Mouse (Mus musculus) thymus, adult 2 months (tissue): ENCODE measurements around the gene Gm17651. TPM values are rescaled to one million over a fixed set of nuclear protein-coding genes. Genes with fewer than 3 reads are reported as not detected.

Experiments
- DNase-seq: peaks from one replicate; pipeline ENCODE4 v3.0.0; 2021
- H3K27ac ChIP-seq: fragments of 200-500 bp; 2 replicates; pipeline ENCODE4 v1.5.1; 2012; ENCODE audit warnings: low read length, control low read depth; ENCODE audit not compliant: control insufficient read depth, insufficient read depth
- H3K27me3 ChIP-seq: fragments of 200-500 bp; 2 replicates; pipeline ENCODE4 v1.6.1; 2012; ENCODE audit warnings: mild to moderate bottlenecking, low read length, moderate library complexity, mixed read lengths; ENCODE audit not compliant: control insufficient read depth, insufficient read depth
- H3K36me3 ChIP-seq: fragments of 200-500 bp; 2 replicates; pipeline ENCODE4 v1.6.1; 2012; ENCODE audit warnings: mild to moderate bottlenecking, low read length, moderate library complexity; ENCODE audit not compliant: control insufficient read depth, insufficient read depth
- H3K4me1 ChIP-seq: fragments of 200-500 bp; replicated peaks from 2 replicates; pipeline ENCODE4 v1.6.1; 2012; ENCODE audit warnings: low read length; ENCODE audit not compliant: control insufficient read depth, insufficient read depth
- H3K4me3 ChIP-seq: fragments of 200-500 bp; 2 replicates; pipeline ENCODE4 v1.5.1; 2012; ENCODE audit warnings: mild to moderate bottlenecking, low read length, control low read depth, moderate library complexity; ENCODE audit not compliant: control insufficient read depth, insufficient read depth
- CTCF ChIP-seq: fragments of 200-500 bp; IDR thresholded peaks from 2 replicates; pipeline ENCODE4 v1.5.1; 2012; ENCODE audit warnings: mild to moderate bottlenecking, control low read depth, low read length, moderate library complexity, borderline replicate concordance; ENCODE audit not compliant: control insufficient read depth, poor library complexity, insufficient read depth; ENCODE audit errors: extremely low read depth
- POLR2A ChIP-seq: fragments of 200-500 bp; IDR thresholded peaks from 2 replicates; pipeline ENCODE4 v1.6.1; 2012; ENCODE audit warnings: mild to moderate bottlenecking, low read length, control low read depth, moderate library complexity; ENCODE audit not compliant: control insufficient read depth, poor library complexity, insufficient read depth; ENCODE audit errors: extremely low read depth
- WGBS: fragments of 180-500 bp; shearing (Covaris S2); methylation state at CpG from one replicate; pipeline ENCODE4 v1.1.7; 2018; 5-methylcytosine and 5-hydroxymethylcytosine counted together
- polyA plus RNA-seq: library from polyadenylated mRNA; depleted of rRNA; stranded (reverse); fragments of >200 nt; gene quantifications from 2 replicates; pipeline ENCODE4 v1.2.3, GENCODE M21; 2012

Gene Gm17651
- polyA plus RNA-seq, 1 experiment: not detected

- no peak overlapping the region for H3K27ac ChIP-seq
- DNase-seq: no peak
- no peaks in the 10 kb centered on the region for H3K4me1 ChIP-seq
- TF ChIP-seq POLR2A: no peak
- no peak for TF ChIP-seq CTCF
- H3K4me3 ChIP-seq: no peak overlapping the region
- H3K27me3 ChIP-seq: no peaks in the 10 kb centered on the region
- WGBS: 84% methylated on average over 8 of the region's 8 CpGs
- no peaks in the 10 kb centered on the region; the same call in 1 of the 2 replicates for H3K36me3 ChIP-seq
These were observed 8.3 kb downstream of the Gm17651 start for GRCm38 (mm10) chr3:97666154-97666553.

- no peak for TF ChIP-seq POLR2A
- no peak for TF ChIP-seq CTCF
- Histone ChIP-seq H3K27me3 (no peaks in the 10 kb centered on the region), H3K27ac (no peak overlapping the region), H3K36me3 (no peaks in the 10 kb centered on the region; the same call in 1 of the 2 replicates), H3K4me1 (no peaks in the 10 kb centered on the region), H3K4me3 (no peak overlapping the region)
- DNase-seq: no peak
- 72% methylated on average over 9 of the region's 9 CpGs for WGBS
These were observed 9.0 kb downstream of the Gm17651 start for GRCm38 (mm10) chr3:97665525-97665924.

DNA sequence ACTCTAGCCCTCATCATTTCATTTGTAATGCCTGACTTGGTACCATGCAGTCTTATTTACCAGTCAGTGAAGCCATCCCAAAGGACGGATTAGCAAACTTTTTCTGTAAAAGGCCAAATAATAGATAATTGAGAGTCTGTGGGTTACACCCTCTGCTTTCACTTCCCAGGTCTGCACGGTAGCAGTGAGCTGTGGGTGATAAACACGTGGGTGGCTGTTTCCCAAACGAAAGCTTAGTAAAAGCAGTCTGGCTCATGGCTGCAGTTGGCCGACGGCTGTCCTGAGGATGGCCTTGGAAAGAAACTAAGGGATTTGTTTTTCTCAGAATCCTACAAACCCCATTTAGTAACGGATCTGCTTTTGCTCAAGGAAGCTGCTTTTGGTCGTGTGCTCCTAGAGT, 13.3 kb downstream of the Gm17651 start:
- H3K36me3 ChIP-seq: no peaks in the 10 kb centered on the region
- 81% methylated on average over 8 of the region's 8 CpGs for WGBS

GRCm38 (mm10) chr3:97659746-97660145, 14.7 kb downstream of the Gm17651 start:
- no peak for TF ChIP-seq CTCF
- no peak for TF ChIP-seq POLR2A
- Histone ChIP-seq H3K27me3 (no peaks in the 10 kb centered on the region), H3K27ac (no peak overlapping the region), H3K4me3 (no peak overlapping the region), H3K4me1 (peaks cover 4% of the 10 kb centered on the region; the same call in 1 of the 2 replicates), H3K36me3 (no peaks in the 10 kb centered on the region)
- WGBS: 94% methylated on average over 7 of the region's 7 CpGs
- DNase-seq: no peak

More for the DNA sequence above, 13.3 kb downstream of the Gm17651 start:
- Histone ChIP-seq H3K27ac (no peak overlapping the region), H3K27me3 (no peaks in the 10 kb centered on the region), H3K4me1 (peaks cover 4% of the 10 kb centered on the region; the same call in 1 of the 2 replicates), H3K4me3 (no peak overlapping the region)
- no peak for TF ChIP-seq POLR2A
- no peak for TF ChIP-seq CTCF
- no peak for DNase-seq

DNA sequence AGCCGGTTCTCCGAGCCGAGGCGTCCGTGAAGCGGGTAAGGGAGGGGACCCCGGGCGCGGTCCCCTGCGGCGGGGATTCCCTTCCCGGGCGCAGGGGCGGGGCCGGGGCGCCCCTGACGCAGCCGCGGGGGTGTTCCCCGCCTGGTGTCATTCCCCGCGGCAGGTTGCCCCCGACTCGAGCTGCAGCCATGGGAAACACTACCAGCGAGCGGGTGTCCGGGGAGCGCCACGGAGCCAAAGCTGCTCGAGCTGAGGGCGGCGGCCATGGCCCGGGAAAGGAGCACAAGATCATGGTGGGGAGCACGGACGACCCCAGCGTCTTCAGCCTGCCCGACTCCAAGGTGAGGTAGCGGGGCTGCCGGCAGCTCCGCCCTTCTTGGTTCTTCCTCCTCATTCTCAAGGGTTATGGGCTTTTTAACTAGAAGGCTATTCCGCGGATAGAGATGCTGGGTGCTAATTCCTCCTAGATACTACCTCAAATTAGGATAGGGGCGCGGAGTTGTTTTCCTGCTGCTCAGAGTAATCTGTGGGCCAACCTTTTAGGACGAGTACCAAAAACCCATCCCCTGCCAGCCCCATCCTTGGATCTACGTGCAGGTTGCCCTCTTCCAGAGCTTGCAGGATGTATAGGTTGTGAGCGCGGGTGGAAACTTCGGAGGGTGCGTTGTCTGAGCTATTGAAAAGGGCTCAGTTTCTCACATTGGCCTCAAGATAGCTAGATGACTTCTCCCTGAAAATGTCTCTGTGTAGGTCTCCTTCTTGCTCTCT, 15.9 kb downstream of the Gm17651 start:
- peak; percentile 26 for DNase-seq
- Histone ChIP-seq H3K36me3 (no peaks in the 10 kb centered on the region), H3K4me1 (peaks cover 4% of the 10 kb centered on the region; the same call in 1 of the 2 replicates), H3K27me3 (no peaks in the 10 kb centered on the region), H3K27ac (no peak overlapping the region), H3K4me3 (peak overlapping the region; percentile 79)
- TF ChIP-seq POLR2A (no peak), CTCF (no peak)
- 2% methylated on average over 50 of the region's 50 CpGs for WGBS

GRCm38 (mm10) chr3:97657655-97658411, 16.7 kb downstream of the Gm17651 start, which contains the start of gene Prkab2:
Gene Prkab2, plus strand, starts transcription at chr3:97658193.
- TF ChIP-seq CTCF (no peak), POLR2A (peak; percentile 19; the same call in 1 of the 2 replicates)
- H3K36me3 ChIP-seq: no peaks in the 10 kb centered on the region
- no peaks in the 10 kb centered on the region for H3K27me3 ChIP-seq
- 2% methylated on average over 51 of the region's 51 CpGs for WGBS
- H3K4me3 ChIP-seq: peak within 1 kb of the TSS; percentile 79
- peaks cover 4% of the 10 kb centered on the region; the same call in 1 of the 2 replicates for H3K4me1 ChIP-seq
- DNase-seq: peak; percentile 98
- H3K27ac ChIP-seq: no peak within 1 kb of the TSS
